Mouse (Mus musculus): Measurements from ENCODE around the gene Loxl1. TPM values are rescaled to one million over a fixed set of nuclear protein-coding genes. Genes with fewer than 3 reads are reported as not detected.
A peak's percentile ranks its signal among the peaks of the same experiment; 100 is the strongest.

Loxl1 gene
- total RNA-seq, 2 experiments from 2014 or later, result 22.9 to 33.9 TPM

GRCm38 (mm10) chr9:58250322-58250721, 62.7 kb downstream of the Loxl1 start:
- DNase-seq, result no peak

DNA sequence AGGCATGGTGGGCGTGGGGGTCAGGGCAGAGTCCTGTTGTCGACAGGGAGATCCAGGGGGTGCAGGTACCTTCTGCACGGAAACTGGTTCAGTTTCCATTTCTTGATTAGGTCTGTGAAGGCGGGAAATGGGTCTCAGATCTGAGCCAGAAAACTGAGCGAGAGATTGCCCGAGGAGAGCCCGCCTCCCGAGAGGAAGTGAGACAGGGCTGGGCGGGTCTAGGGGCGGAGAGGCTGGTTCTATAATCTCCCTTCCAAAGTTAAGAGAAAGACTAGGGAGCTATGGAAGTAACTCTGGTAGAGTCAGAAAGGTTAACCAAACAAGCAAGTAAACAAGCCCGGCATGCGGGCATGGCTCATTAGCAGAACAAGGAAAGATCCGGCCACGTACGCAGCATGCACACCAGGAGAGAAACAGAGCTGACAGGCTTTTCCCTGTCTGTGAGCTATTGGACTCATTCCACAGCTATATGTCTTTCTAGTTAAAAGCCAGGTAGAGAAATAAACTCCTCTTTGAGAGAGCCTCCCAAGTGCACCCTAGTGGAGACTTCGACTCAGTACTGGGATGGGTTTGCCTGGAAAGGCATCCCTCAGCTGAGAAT, 63.3 kb downstream of the Loxl1 start, which contains the start of gene Pml:
TSS of gene Pml (minus strand) at position 195 of the 601 bp plus-strand sequence.
- DNase-seq, result peak; percentile 89 to 92

GRCm38 (mm10) chr9:58248746-58249413, 64.1 kb downstream of the Loxl1 start:
- DNase-seq, result peak in 1 of 2 experiments; percentile 22

DNA sequence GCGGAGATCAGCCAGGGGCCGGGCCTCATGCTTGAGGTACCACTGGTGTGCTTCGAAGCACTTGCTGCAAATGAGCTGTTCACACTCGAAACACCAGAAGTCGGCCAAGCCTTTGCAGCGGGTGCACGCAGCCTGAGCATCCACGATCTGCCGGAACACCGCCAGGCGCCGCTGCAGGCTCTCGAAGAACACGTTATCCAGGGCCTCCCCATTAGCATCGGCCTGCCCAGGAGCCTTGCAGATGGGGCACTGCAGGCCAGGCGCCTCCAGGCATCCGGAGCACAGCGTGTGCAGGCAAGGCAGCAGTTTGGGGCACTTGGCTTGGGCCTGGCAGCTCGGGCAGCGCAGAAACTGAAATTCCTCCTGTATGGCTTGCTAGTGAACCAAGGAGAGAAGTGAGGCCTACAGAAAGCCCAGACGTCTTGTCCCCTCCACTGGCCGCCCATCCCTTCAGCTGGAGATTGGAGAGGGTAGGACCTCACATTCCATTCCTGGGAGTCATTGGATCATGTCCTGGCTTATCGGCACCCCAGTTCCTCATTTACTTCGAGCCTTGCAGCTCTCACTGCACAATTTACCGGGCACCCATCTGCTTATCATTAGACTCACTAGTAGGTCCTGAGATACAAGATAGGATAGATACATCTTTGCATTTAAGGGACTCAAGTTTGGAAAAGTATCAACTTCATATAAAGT, 65.8 kb downstream of the Loxl1 start:
- DNase-seq, result peak; percentile 86 to 91

DNA sequence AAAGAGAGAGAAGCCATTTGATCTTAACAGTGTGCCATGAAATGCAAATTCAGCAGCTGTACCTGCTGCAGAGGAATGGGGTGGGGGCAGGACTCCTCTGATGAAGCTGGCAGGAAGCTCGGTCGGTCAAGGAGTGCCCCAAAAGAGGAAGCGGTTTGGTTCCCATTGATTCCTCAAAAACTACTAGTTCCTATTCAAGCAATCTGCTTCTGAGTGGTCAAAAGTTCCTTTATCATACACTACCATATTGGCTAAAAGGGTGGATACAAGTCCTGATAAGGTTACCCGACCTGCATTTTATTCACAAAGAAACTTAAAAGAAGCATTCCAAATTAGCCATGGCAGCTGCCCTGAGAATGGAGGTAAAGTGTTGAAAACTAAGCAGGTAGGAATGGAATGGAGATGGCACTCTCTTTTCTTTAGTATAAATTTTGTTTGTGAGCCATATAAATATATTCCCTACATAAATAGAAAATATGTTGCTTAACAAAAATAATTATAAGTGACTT, 66.8 kb downstream of the Loxl1 start:
- no peak for DNase-seq

- no peak for DNase-seq
These were observed 69.3 kb downstream of the Loxl1 start for GRCm38 (mm10) chr9:58243696-58244095.

DNA sequence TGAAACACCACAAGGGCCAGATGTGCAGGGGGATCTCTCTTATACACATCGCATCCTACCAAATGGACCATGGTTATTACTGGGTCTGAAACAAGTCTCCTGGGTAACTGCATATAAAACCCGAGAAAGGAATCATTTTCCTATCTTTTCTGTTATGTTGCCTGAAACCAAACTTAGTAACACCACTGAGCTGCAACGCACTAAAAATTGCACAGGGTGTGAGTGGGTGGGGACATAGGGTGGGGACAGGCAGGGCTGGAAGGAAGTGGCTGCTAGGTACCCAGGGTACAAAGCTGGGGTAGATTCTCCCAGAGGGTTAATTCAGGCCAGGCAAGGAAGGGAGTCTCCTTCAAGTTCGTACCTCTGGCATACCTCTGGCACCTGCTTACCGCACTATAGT, 70.3 kb downstream of the Loxl1 start:
- DNase-seq, result no peak

DNA sequence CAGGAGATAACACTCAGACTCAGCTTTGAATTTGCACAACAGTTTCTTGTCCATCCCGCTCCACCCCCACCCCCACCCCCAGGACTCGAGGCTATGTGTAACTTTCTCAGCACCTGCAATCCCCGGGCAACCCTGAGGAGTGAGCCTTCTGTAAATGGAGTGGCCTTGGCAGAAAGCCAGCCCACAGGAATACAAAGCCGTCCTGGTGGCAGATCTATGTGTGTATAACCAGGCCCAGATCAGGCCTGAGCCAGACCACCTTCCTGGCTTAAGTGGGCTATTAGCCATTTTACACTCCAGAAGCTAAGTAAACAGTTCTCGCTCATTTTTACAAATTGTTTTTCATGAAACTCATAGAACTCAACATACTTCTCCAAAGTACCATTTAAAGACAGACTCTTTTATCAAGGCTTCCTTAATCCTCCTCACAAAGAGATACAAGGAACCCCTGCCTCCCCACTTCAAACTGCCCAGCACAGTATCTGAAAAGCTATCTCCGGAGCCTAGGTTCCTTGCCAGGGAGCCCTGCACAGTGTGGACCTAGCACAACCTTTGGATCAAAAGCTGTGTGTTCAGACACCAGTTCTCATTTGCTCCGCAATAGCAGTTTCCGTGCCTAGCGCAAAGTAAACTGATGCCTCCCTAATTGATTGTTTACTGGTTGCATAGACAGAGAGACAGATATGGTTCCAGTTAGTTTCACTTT, 71.1 kb downstream of the Loxl1 start:
- peak; percentile 73 to 77 for DNase-seq

Other genes starting within 250 kb of the Loxl1 start
- gene Stra6, start 249.4 kb downstream of the Loxl1 start, total RNA-seq (2021), result 1 to 10 TPM; 1.2 to 2.1 TPM
- gene Ccdc33, start 194.4 kb downstream of the Loxl1 start, total RNA-seq (2021), result under 1 TPM in 1 of 2 experiments, not detected in 1; 0.99 TPM
- 10 to 100 TPM; 23.7 to 32.1 TPM for gene Islr, start 108.9 kb downstream of the Loxl1 start, total RNA-seq (2021)
- 1 to 10 TPM; 2.3 to 3.3 TPM for gene Islr2, start 108.9 kb downstream of the Loxl1 start, total RNA-seq (2021)
- 10 to 100 TPM; 22.4 to 24.2 TPM for gene Pml, start 63.4 kb downstream of the Loxl1 start, total RNA-seq (2021)
- 10 to 100 TPM; 15.7 to 19.2 TPM for gene Stoml1, start 60.0 kb downstream of the Loxl1 start, total RNA-seq (2021)
- gene Tbc1d21, start 57.3 kb upstream of the Loxl1 start, total RNA-seq (2021), result not detected
- 10 to 100 TPM in 1 of 2 experiments, 1 to 10 TPM in 1; 8.3 to 10.6 TPM for gene Insyn1, start 175.4 kb upstream of the Loxl1 start, total RNA-seq (2021)
- gene Cd276, start 242.3 kb upstream of the Loxl1 start, total RNA-seq (2021), result 10 to 100 TPM in 1 of 2 experiments, 1 to 10 TPM in 1; 9.7 to 12.6 TPM

Data from adrenal gland, postnatal 36 days (tissue).